Mouse (Mus musculus): ENCODE data around the gene Wsb2.

- no peak for TF ChIP-seq CTCF (IDR thresholded peaks at IDR 0.05; ENCODE audit: low read depth)
- TF ChIP-seq EP300 (IDR thresholded peaks at IDR 0.05; ENCODE audit: low read depth), result no peak
Observed at GRCm38 (mm10) chr5:117383198-117383597, 26.1 kb downstream of the Wsb2 start.
